ENCODE assay signal across 8 mouse cellular contexts in genomic region chr16:17759344-17759773, GRCm38 (mm10). TPM values are rescaled to one million over a fixed set of nuclear protein-coding genes. Genes with fewer than 3 reads are reported as not detected.
DNase-seq lines count a peak whose midpoint lies in the region; ATAC-seq and TF ChIP-seq lines count a peak whose summit lies in the region.

TSS of gene Klhl22 (plus strand) at chr16:17759618.

- whole genome bisulfite sequencing in hindbrain, embryonic 12.5 days: 2% methylated on average over 26 of the region's 28 CpGs
- WGBS in lung, postnatal 0 days: 3% methylated on average over 15 of the region's 28 CpGs

- peak; percentile 96 for ATAC-seq in hindbrain, embryonic 12.5 days (ENCODE audit: low FRiP score)
- peak; percentile 96 for ATAC-seq in lung, postnatal 0 days

- H3K27me3 ChIP-seq in hindbrain, embryonic 12.5 days: peaks cover 3% of the 10 kb centered on the region; the same call in 1 of the 2 replicates
- no peaks in the 10 kb centered on the region for H3K27me3 ChIP-seq in lung, postnatal 0 days (replicated peaks; ENCODE audit: insufficient read depth, low read length)

- H3K4me3 ChIP-seq in hindbrain, embryonic 12.5 days: peak within 1 kb of the TSS; percentile 76
- peak within 1 kb of the TSS; percentile 49 for H3K4me3 ChIP-seq in lung, postnatal 0 days (ENCODE audit: low read depth, low read length)

- H3K9ac ChIP-seq in hindbrain, embryonic 12.5 days: peak within 1 kb of the TSS; percentile 92
- peak within 1 kb of the TSS; percentile 65 for H3K9ac ChIP-seq in lung, postnatal 0 days (replicated peaks; ENCODE audit: low read depth)

- H3K27ac ChIP-seq in hindbrain, embryonic 12.5 days: peak within 1 kb of the TSS; percentile 67
- peak within 1 kb of the TSS; percentile 72 for H3K27ac ChIP-seq in lung, postnatal 0 days (ENCODE audit: low read length)

- H3K4me2 ChIP-seq in hindbrain, embryonic 12.5 days (replicated peaks): peak within 1 kb of the TSS; percentile 97
- peak within 1 kb of the TSS; percentile 88 for H3K4me2 ChIP-seq in lung, postnatal 0 days (replicated peaks; ENCODE audit: low read depth, low read length)

- DNase-seq in NIH3T3 (ENCODE audit: low read depth): peak; percentile 95
- DNase-seq in cerebellum, postnatal 14 days: peak; percentile 97
- peak; percentile 76 to 88 for DNase-seq in frontal cortex, postnatal 14 days (ENCODE audit: low spot score in 2 of 2)
- DNase-seq in layer of hippocampus, postnatal 10 days (ENCODE audit: low spot score in 2 of 2): peak; percentile 93 to 97
- peak; percentile 89 for DNase-seq in lung, postnatal 0 days (ENCODE audit: low spot score)
- DNase-seq in ovary, postnatal 14 days (ENCODE audit: low spot score): peak; percentile 91
- peak; percentile 89 to 95 for DNase-seq in thymus, postnatal 10 days (ENCODE audit: low spot score in 2 of 2)

- peaks cover 26% of the 10 kb centered on the region for H3K4me1 ChIP-seq in hindbrain, embryonic 12.5 days
- peaks cover 9% of the 10 kb centered on the region; the same call in 1 of the 2 replicates for H3K4me1 ChIP-seq in lung, postnatal 0 days (ENCODE audit: insufficient read depth, low read depth, low read length)

- peak; percentile 21; the same call in 1 of the 2 replicates for TF ChIP-seq CTCF in lung, postnatal 0 days (IDR thresholded peaks at IDR 0.05)

- TF ChIP-seq EP300 in lung, postnatal 0 days (IDR thresholded peaks at IDR 0.05): no peak

- no peaks in the 10 kb centered on the region for H3K9me3 ChIP-seq in hindbrain, embryonic 12.5 days (replicated peaks)
- no peaks in the 10 kb centered on the region for H3K9me3 ChIP-seq in lung, postnatal 0 days (ENCODE audit: low read length)

- peaks cover 2% of the 10 kb centered on the region; the same call in 1 of the 2 replicates for H3K36me3 ChIP-seq in hindbrain, embryonic 12.5 days
- no peaks in the 10 kb centered on the region for H3K36me3 ChIP-seq in lung, postnatal 0 days (ENCODE audit: insufficient read depth, low read length)

RNA-seq across cellular contexts. Expression of gene Klhl22, which starts in this region (rescaled TPM):
- polyA plus RNA-seq in hindbrain, embryonic 12.5 days (2016; fragmentation: Nextera tagmentation; extraction: Ambion mirVana): 63.9 and 64.7 TPM in 2 replicates
- 100 to 1,000 TPM; 108 TPM for total RNA-seq in layer of hippocampus, postnatal 10 days (2021)
- polyA plus RNA-seq in lung, postnatal 0 days (2015; fragmentation: Nextera tagmentation; extraction: Ambion mirVana): 25.4 and 29.8 TPM in 2 replicates

Comparison
In these comparisons a context has a peak if more than half of its experiments do, and no peak if none do; other contexts are left out.
1. Peak in every context shown above with its lines: DNase-seq, ATAC-seq, H3K4me3 ChIP-seq and H3K27ac ChIP-seq.